Mouse (Mus musculus): Measurements from ENCODE around the gene Mpc2. TPM values are rescaled to one million over a fixed set of nuclear protein-coding genes. Genes with fewer than 3 reads are reported as not detected.

Mpc2 gene
- polyA plus RNA-seq, 1 experiment from 2014 or later = 198 TPM

GRCm38 (mm10) chr1:165471490-165471889 lies 11.1 kb downstream of the Mpc2 start:
- ATAC-seq (replicated peaks; ENCODE audit: low FRiP score) (no peak), DNase-seq (ENCODE audit: low spot score) (no peak)
- no peaks in the 10 kb centered on the region for H3K9me3 ChIP-seq (ENCODE audit: control insufficient read depth, low read length)
- no peak overlapping the region for H3K4me2 ChIP-seq
- no peak overlapping the region for H3K9ac ChIP-seq (ENCODE audit: low read depth, low read length)
- no peak overlapping the region for H3K27ac ChIP-seq (ENCODE audit: low read depth, low read length)
- H3K27me3 ChIP-seq (replicated peaks; ENCODE audit: control insufficient read depth, insufficient read depth, low read length) = no peaks in the 10 kb centered on the region
- no peaks in the 10 kb centered on the region for H3K36me3 ChIP-seq (ENCODE audit: control insufficient read depth, insufficient read depth, low read length)
- H3K4me3 ChIP-seq (ENCODE audit: low read depth, low read length) = no peak overlapping the region
- 47% methylated on average over 1 of the region's 1 CpGs for WGBS
- no peaks in the 10 kb centered on the region for H3K4me1 ChIP-seq (replicated peaks; ENCODE audit: control insufficient read depth, insufficient read depth, low read length)

- 86% methylated on average over 8 of the region's 8 CpGs for WGBS
- DNase-seq (ENCODE audit: low spot score) (no peak), ATAC-seq (replicated peaks; ENCODE audit: low FRiP score) (no peak)
Observed at GRCm38 (mm10) chr1:165484688-165485233, 24.3 kb downstream of the Mpc2 start, which contains the start of gene Adcy10. TSS of gene Adcy10 (plus strand) at chr1:165485183.

GRCm38 (mm10) chr1:165486108-165486507 lies 25.7 kb downstream of the Mpc2 start:
- Histone ChIP-seq H3K4me1 (replicated peaks; ENCODE audit: control insufficient read depth, insufficient read depth, low read length) (no peaks in the 10 kb centered on the region), H3K27me3 (replicated peaks; ENCODE audit: control insufficient read depth, insufficient read depth, low read length) (no peaks in the 10 kb centered on the region), H3K27ac (ENCODE audit: low read depth, low read length) (no peak overlapping the region), H3K9ac (ENCODE audit: low read depth, low read length) (no peak overlapping the region), H3K4me2 (no peak overlapping the region), H3K9me3 (ENCODE audit: control insufficient read depth, low read length) (no peaks in the 10 kb centered on the region), H3K36me3 (ENCODE audit: control insufficient read depth, insufficient read depth, low read length) (no peaks in the 10 kb centered on the region), H3K4me3 (ENCODE audit: low read depth, low read length) (no peak overlapping the region)
- no peak for DNase-seq (ENCODE audit: low spot score)
- WGBS = 92% methylated on average over 2 of the region's 2 CpGs
- ATAC-seq (replicated peaks; ENCODE audit: low FRiP score) = no peak

More at GRCm38 (mm10) chr1:165484688-165485233, 24.3 kb downstream of the Mpc2 start, which contains the start of gene Adcy10:
- no peak within 1 kb of the TSS for H3K4me2 ChIP-seq
- H3K9me3 ChIP-seq (ENCODE audit: control insufficient read depth, low read length) = no peaks in the 10 kb centered on the region
- no peak within 1 kb of the TSS for H3K27ac ChIP-seq (ENCODE audit: low read depth, low read length)
- H3K9ac ChIP-seq (ENCODE audit: low read depth, low read length) = no peak within 1 kb of the TSS
- H3K36me3 ChIP-seq (ENCODE audit: control insufficient read depth, insufficient read depth, low read length) = no peaks in the 10 kb centered on the region
- no peak within 1 kb of the TSS for H3K4me3 ChIP-seq (ENCODE audit: low read depth, low read length)
- no peaks in the 10 kb centered on the region for H3K4me1 ChIP-seq (replicated peaks; ENCODE audit: control insufficient read depth, insufficient read depth, low read length)
- H3K27me3 ChIP-seq (replicated peaks; ENCODE audit: control insufficient read depth, insufficient read depth, low read length) = no peaks in the 10 kb centered on the region

DNA sequence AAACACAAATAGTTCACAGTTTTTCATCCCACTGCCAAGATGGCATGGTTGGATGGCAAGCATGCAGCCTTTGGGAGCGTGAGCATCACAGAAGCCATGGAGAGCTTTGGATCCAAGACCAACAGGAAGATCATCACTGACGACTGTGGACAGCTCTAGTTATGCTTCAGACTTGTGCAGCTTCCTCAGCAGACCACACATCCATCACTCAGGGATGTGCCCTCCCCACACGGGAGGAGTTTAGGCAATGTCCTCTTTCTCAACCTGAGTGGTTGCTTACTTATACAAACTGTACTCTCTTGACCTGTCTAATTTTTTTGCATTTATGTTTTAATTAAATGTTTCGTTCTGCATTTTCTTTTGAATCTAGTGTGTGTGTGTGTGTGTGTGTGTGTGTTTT lies 28.8 kb downstream of the Mpc2 start:
- no peak overlapping the region for H3K4me3 ChIP-seq (ENCODE audit: low read depth, low read length)
- ATAC-seq (replicated peaks; ENCODE audit: low FRiP score) (no peak), DNase-seq (ENCODE audit: low spot score) (no peak)
- no peaks in the 10 kb centered on the region for H3K9me3 ChIP-seq (ENCODE audit: control insufficient read depth, low read length)
- no peak overlapping the region for H3K27ac ChIP-seq (ENCODE audit: low read depth, low read length)
- 69% methylated on average over 4 of the region's 4 CpGs for WGBS
- H3K27me3 ChIP-seq (replicated peaks; ENCODE audit: control insufficient read depth, insufficient read depth, low read length) = no peaks in the 10 kb centered on the region
- H3K36me3 ChIP-seq (ENCODE audit: control insufficient read depth, insufficient read depth, low read length) = no peaks in the 10 kb centered on the region
- H3K9ac ChIP-seq (ENCODE audit: low read depth, low read length) = no peak overlapping the region
- H3K4me1 ChIP-seq (replicated peaks; ENCODE audit: control insufficient read depth, insufficient read depth, low read length) = no peaks in the 10 kb centered on the region
- H3K4me2 ChIP-seq = no peak overlapping the region

GRCm38 (mm10) chr1:165498856-165499255 lies 38.4 kb downstream of the Mpc2 start:
- H3K27me3 ChIP-seq (replicated peaks; ENCODE audit: control insufficient read depth, insufficient read depth, low read length) = no peaks in the 10 kb centered on the region
- H3K4me3 ChIP-seq (ENCODE audit: low read depth, low read length) = no peak overlapping the region
- no peak overlapping the region for H3K9ac ChIP-seq (ENCODE audit: low read depth, low read length)
- DNase-seq (ENCODE audit: low spot score) (no peak), ATAC-seq (replicated peaks; ENCODE audit: low FRiP score) (no peak)
- peaks cover 4% of the 10 kb centered on the region for H3K4me1 ChIP-seq (replicated peaks; ENCODE audit: control insufficient read depth, insufficient read depth, low read length)
- H3K36me3 ChIP-seq (ENCODE audit: control insufficient read depth, insufficient read depth, low read length) = no peaks in the 10 kb centered on the region
- no peak overlapping the region for H3K4me2 ChIP-seq
- H3K9me3 ChIP-seq (ENCODE audit: control insufficient read depth, low read length) = no peaks in the 10 kb centered on the region
- H3K27ac ChIP-seq (ENCODE audit: low read depth, low read length) = no peak overlapping the region
- 78% methylated on average over 3 of the region's 3 CpGs for WGBS

GRCm38 (mm10) chr1:165503307-165504024 lies 43.0 kb downstream of the Mpc2 start:
- Histone ChIP-seq H3K27me3 (replicated peaks; ENCODE audit: control insufficient read depth, insufficient read depth, low read length) (no peaks in the 10 kb centered on the region), H3K4me1 (replicated peaks; ENCODE audit: control insufficient read depth, insufficient read depth, low read length) (peaks cover 4% of the 10 kb centered on the region), H3K4me3 (ENCODE audit: low read depth, low read length) (no peak overlapping the region), H3K27ac (ENCODE audit: low read depth, low read length) (peak overlapping the region; percentile 43), H3K4me2 (peak overlapping the region; percentile 28), H3K9ac (ENCODE audit: low read depth, low read length) (no peak overlapping the region), H3K36me3 (ENCODE audit: control insufficient read depth, insufficient read depth, low read length) (no peaks in the 10 kb centered on the region), H3K9me3 (ENCODE audit: control insufficient read depth, low read length) (no peaks in the 10 kb centered on the region)
- ATAC-seq (replicated peaks; ENCODE audit: low FRiP score) = peak; percentile 63
- DNase-seq (ENCODE audit: low spot score) = no peak
- 46% methylated on average over 10 of the region's 10 CpGs for WGBS

DNA sequence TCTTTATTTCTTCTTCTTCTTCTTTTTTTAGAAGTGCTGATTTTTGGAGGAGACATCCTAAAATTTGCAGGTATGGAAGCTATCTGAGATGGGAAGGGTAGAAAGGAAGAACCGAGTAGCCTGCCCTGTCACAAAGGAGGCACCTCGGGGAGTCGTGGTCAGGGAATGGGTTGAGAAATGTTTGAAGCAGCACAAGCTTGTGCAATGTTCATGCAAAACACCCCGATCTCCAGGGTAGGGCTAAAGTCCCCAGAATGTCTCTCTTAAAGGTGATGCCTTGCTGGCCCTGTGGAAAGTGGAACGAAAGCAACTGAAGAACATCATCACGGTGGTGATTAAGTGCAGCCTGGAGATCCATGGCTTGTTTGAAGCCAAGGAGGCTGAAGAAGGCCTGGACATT lies 45.9 kb downstream of the Mpc2 start:
- Histone ChIP-seq H3K4me2 (no peak overlapping the region), H3K9me3 (ENCODE audit: control insufficient read depth, low read length) (no peaks in the 10 kb centered on the region), H3K27me3 (replicated peaks; ENCODE audit: control insufficient read depth, insufficient read depth, low read length) (no peaks in the 10 kb centered on the region), H3K36me3 (ENCODE audit: control insufficient read depth, insufficient read depth, low read length) (no peaks in the 10 kb centered on the region), H3K4me3 (ENCODE audit: low read depth, low read length) (no peak overlapping the region), H3K4me1 (replicated peaks; ENCODE audit: control insufficient read depth, insufficient read depth, low read length) (peaks cover 4% of the 10 kb centered on the region), H3K9ac (ENCODE audit: low read depth, low read length) (no peak overlapping the region), H3K27ac (ENCODE audit: low read depth, low read length) (no peak overlapping the region)
- no peak for ATAC-seq (replicated peaks; ENCODE audit: low FRiP score)
- DNase-seq (ENCODE audit: low spot score) = no peak
- WGBS = 70% methylated on average over 6 of the region's 6 CpGs

DNA sequence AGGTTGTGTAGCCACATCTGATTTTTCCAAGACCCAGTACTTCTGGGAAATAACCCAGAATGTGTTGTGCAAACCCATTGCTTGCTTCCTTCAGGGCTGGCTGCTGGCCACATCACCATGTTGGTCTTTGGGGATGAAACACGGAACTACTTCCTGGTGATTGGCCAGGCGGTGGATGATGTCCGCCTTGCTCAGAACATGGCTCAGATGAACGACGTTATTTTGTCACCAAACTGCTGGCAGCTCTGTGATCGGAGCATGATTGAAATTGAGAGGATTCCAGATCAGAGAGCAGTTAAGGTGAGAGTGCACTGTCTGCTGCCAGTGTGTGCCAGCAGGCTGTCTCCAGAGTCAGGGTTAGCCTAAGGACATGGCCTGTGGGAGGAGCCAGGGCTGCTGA lies 49.7 kb downstream of the Mpc2 start:
- H3K9ac ChIP-seq (ENCODE audit: low read depth, low read length) = no peak overlapping the region

GRCm38 (mm10) chr1:165520716-165521115 lies 60.3 kb downstream of the Mpc2 start:
- 81% methylated on average over 7 of the region's 7 CpGs for WGBS
- H3K4me3 ChIP-seq (ENCODE audit: low read depth, low read length) = no peak overlapping the region
- no peaks in the 10 kb centered on the region for H3K4me1 ChIP-seq (replicated peaks; ENCODE audit: control insufficient read depth, insufficient read depth, low read length)
- H3K9me3 ChIP-seq (ENCODE audit: control insufficient read depth, low read length) = no peaks in the 10 kb centered on the region
- ATAC-seq (replicated peaks; ENCODE audit: low FRiP score) = no peak
- H3K27me3 ChIP-seq (replicated peaks; ENCODE audit: control insufficient read depth, insufficient read depth, low read length) = no peaks in the 10 kb centered on the region
- H3K36me3 ChIP-seq (ENCODE audit: control insufficient read depth, insufficient read depth, low read length) = no peaks in the 10 kb centered on the region; the same call in 1 of the 2 replicates
- no peak overlapping the region for H3K9ac ChIP-seq (ENCODE audit: low read depth, low read length)
- no peak overlapping the region for H3K27ac ChIP-seq (ENCODE audit: low read depth, low read length)
- no peak overlapping the region for H3K4me2 ChIP-seq
- no peak for DNase-seq (ENCODE audit: low spot score)

More for the DNA sequence above, 49.7 kb downstream of the Mpc2 start:
- no peak overlapping the region for H3K4me2 ChIP-seq
- no peak for DNase-seq (ENCODE audit: low spot score)
- H3K4me1 ChIP-seq (replicated peaks; ENCODE audit: control insufficient read depth, insufficient read depth, low read length) = no peaks in the 10 kb centered on the region
- no peaks in the 10 kb centered on the region for H3K9me3 ChIP-seq (ENCODE audit: control insufficient read depth, low read length)
- no peaks in the 10 kb centered on the region for H3K36me3 ChIP-seq (ENCODE audit: control insufficient read depth, insufficient read depth, low read length)
- ATAC-seq (replicated peaks; ENCODE audit: low FRiP score) = no peak
- H3K27ac ChIP-seq (ENCODE audit: low read depth, low read length) = no peak overlapping the region
- WGBS = 85% methylated on average over 6 of the region's 6 CpGs
- H3K27me3 ChIP-seq (replicated peaks; ENCODE audit: control insufficient read depth, insufficient read depth, low read length) = no peaks in the 10 kb centered on the region
- H3K4me3 ChIP-seq (ENCODE audit: low read depth, low read length) = no peak overlapping the region

Measured in liver, embryonic 11.5 days (tissue).